Mouse (Mus musculus) myocyte (in vitro differentiated cells): ENCODE data around the gene Atp13a3.

ENCODE experiments used
- CEBPB ChIP-seq: IDR thresholded peaks from 2 replicates; pipeline ENCODE4 v1.6.1; 2011; ENCODE audit warnings: mild to moderate bottlenecking, moderate library complexity; ENCODE audit not compliant: poor library complexity, insufficient read depth, severe bottlenecking
- POLR2A ChIP-seq: IDR thresholded peaks from one replicate; pipeline ENCODE4 v1.6.1; 2011; ENCODE audit warnings: low read depth, mild to moderate bottlenecking, control low read depth, moderate library complexity; ENCODE audit not compliant: insufficient read length

DNA sequence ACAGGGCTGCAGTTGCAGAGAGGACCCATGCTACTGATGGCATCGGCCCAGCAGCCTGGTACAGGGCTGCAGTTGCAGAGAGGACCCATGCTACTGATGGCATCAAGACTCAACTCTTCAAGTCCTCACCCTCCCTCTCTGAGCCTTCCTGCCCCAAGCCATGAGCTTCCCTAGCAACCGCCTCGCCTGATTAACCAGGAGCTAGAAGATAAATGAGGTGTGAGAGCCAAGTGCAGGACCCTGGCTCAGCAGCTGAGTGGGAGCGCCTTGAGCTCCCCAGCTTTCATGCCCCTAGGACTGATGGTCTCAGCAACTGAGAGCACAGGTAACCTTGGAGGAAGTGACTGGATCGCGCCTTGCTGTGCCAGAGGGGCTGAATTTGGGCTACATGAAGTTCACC, 115.3 kb downstream of the Atp13a3 start:
- no peak for TF ChIP-seq POLR2A
- no peak for TF ChIP-seq CEBPB
